Mouse (Mus musculus): ENCODE data around the gene Sept12. TPM values are rescaled to one million over a fixed set of nuclear protein-coding genes. Genes with fewer than 3 reads are reported as not detected.

Sept12 gene
- polyA plus RNA-seq, 1 experiment from 2014 or later, result not detected

GRCm38 (mm10) chr16:5008076-5008475 is 10.4 kb upstream of the Sept12 start:
- Histone ChIP-seq H3K4me1 (peaks cover 13% of the 10 kb centered on the region), H3K4me3 (no peak overlapping the region), H3K4me2 (no peak overlapping the region), H3K27ac (no peak overlapping the region), H3K36me3 (replicated peaks) (no peaks in the 10 kb centered on the region), H3K9ac (no peak overlapping the region), H3K27me3 (replicated peaks) (no peaks in the 10 kb centered on the region), H3K9me3 (no peaks in the 10 kb centered on the region)
- no peak for ATAC-seq (replicated peaks)
- WGBS, result 85% methylated on average over 12 of the region's 12 CpGs

- 48% methylated on average over 6 of the region's 6 CpGs for WGBS
- H3K4me3 ChIP-seq, result no peak overlapping the region
- no peak overlapping the region for H3K27ac ChIP-seq
- no peak for ATAC-seq (replicated peaks)
- H3K27me3 ChIP-seq (replicated peaks), result no peaks in the 10 kb centered on the region
- no peaks in the 10 kb centered on the region for H3K36me3 ChIP-seq (replicated peaks)
- no peaks in the 10 kb centered on the region for H3K9me3 ChIP-seq
- no peak overlapping the region for H3K4me2 ChIP-seq
- H3K9ac ChIP-seq, result no peak overlapping the region
- H3K4me1 ChIP-seq, result peaks cover 9% of the 10 kb centered on the region
Observed at GRCm38 (mm10) chr16:5007492-5007891, 9.8 kb upstream of the Sept12 start.

- 58% methylated on average over 5 of the region's 5 CpGs for WGBS
- peaks cover 5% of the 10 kb centered on the region for H3K4me1 ChIP-seq
- H3K27ac ChIP-seq, result no peak within 1 kb of the TSS
- no peak within 1 kb of the TSS for H3K9ac ChIP-seq
- H3K4me2 ChIP-seq, result no peak within 1 kb of the TSS
- H3K4me3 ChIP-seq, result no peak within 1 kb of the TSS
- H3K36me3 ChIP-seq (replicated peaks), result no peaks in the 10 kb centered on the region
- no peak for ATAC-seq (replicated peaks)
- H3K9me3 ChIP-seq, result no peaks in the 10 kb centered on the region
- H3K27me3 ChIP-seq (replicated peaks), result no peaks in the 10 kb centered on the region
Observed at GRCm38 (mm10) chr16:5007067-5007466, 9.4 kb upstream of the Sept12 start, which contains the start of gene Smim22. Gene Smim22, plus strand, starts transcription at chr16:5007288.

GRCm38 (mm10) chr16:5000611-5001010 is 3.0 kb upstream of the Sept12 start:
- Histone ChIP-seq H3K27me3 (replicated peaks) (no peaks in the 10 kb centered on the region), H3K9ac (no peak overlapping the region), H3K27ac (no peak overlapping the region), H3K4me3 (no peak overlapping the region), H3K4me2 (no peak overlapping the region), H3K9me3 (no peaks in the 10 kb centered on the region), H3K36me3 (replicated peaks) (no peaks in the 10 kb centered on the region), H3K4me1 (no peaks in the 10 kb centered on the region)
- ATAC-seq (replicated peaks), result no peak
- 64% methylated on average over 3 of the region's 3 CpGs for WGBS

GRCm38 (mm10) chr16:4998984-4999383 is 1.3 kb upstream of the Sept12 start:
- H3K36me3 ChIP-seq (replicated peaks), result no peaks in the 10 kb centered on the region
- WGBS, result 79% methylated on average over 1 of the region's 1 CpGs

GRCm38 (mm10) chr16:4993276-4993675 is 4.4 kb downstream of the Sept12 start:
- Histone ChIP-seq H3K4me2 (no peak overlapping the region), H3K9ac (no peak overlapping the region), H3K4me3 (no peak overlapping the region), H3K4me1 (no peaks in the 10 kb centered on the region), H3K27ac (no peak overlapping the region), H3K27me3 (replicated peaks) (no peaks in the 10 kb centered on the region), H3K9me3 (no peaks in the 10 kb centered on the region), H3K36me3 (replicated peaks) (no peaks in the 10 kb centered on the region)
- no peak for ATAC-seq (replicated peaks)
- WGBS, result 86% methylated on average over 4 of the region's 4 CpGs

More at GRCm38 (mm10) chr16:4998984-4999383, 1.3 kb upstream of the Sept12 start:
- no peak for ATAC-seq (replicated peaks)
- Histone ChIP-seq H3K27me3 (replicated peaks) (no peaks in the 10 kb centered on the region), H3K4me3 (no peak overlapping the region), H3K4me2 (no peak overlapping the region), H3K4me1 (no peaks in the 10 kb centered on the region), H3K27ac (no peak overlapping the region), H3K9ac (no peak overlapping the region), H3K9me3 (no peaks in the 10 kb centered on the region)

GRCm38 (mm10) chr16:4984717-4985116 is 12.9 kb downstream of the Sept12 start:
- Histone ChIP-seq H3K4me2 (no peak overlapping the region), H3K4me1 (no peaks in the 10 kb centered on the region), H3K9me3 (no peaks in the 10 kb centered on the region), H3K4me3 (no peak overlapping the region), H3K27me3 (replicated peaks) (no peaks in the 10 kb centered on the region), H3K27ac (no peak overlapping the region), H3K9ac (no peak overlapping the region), H3K36me3 (replicated peaks) (no peaks in the 10 kb centered on the region)
- ATAC-seq (replicated peaks), result no peak
- 92% methylated on average over 12 of the region's 12 CpGs for WGBS

- H3K9me3 ChIP-seq, result no peaks in the 10 kb centered on the region
- no peak overlapping the region for H3K4me2 ChIP-seq
- H3K36me3 ChIP-seq (replicated peaks), result no peaks in the 10 kb centered on the region
- H3K27me3 ChIP-seq (replicated peaks), result no peaks in the 10 kb centered on the region
- ATAC-seq (replicated peaks), result no peak
- 76% methylated on average over 4 of the region's 4 CpGs for WGBS
- no peak overlapping the region for H3K27ac ChIP-seq
- no peak overlapping the region for H3K9ac ChIP-seq
- no peak overlapping the region for H3K4me3 ChIP-seq
- H3K4me1 ChIP-seq, result no peaks in the 10 kb centered on the region
Observed at GRCm38 (mm10) chr16:4979755-4980380, 17.8 kb downstream of the Sept12 start.

- Histone ChIP-seq H3K4me2 (no peak overlapping the region), H3K4me3 (no peak overlapping the region), H3K27me3 (replicated peaks) (no peaks in the 10 kb centered on the region), H3K36me3 (replicated peaks) (no peaks in the 10 kb centered on the region), H3K9me3 (no peaks in the 10 kb centered on the region), H3K9ac (no peak overlapping the region), H3K27ac (no peak overlapping the region), H3K4me1 (no peaks in the 10 kb centered on the region)
- ATAC-seq (replicated peaks), result no peak
- 72% methylated on average over 5 of the region's 5 CpGs for WGBS
Observed at GRCm38 (mm10) chr16:4978275-4979051, 19.2 kb downstream of the Sept12 start.

GRCm38 (mm10) chr16:4976180-4976579 is 21.5 kb downstream of the Sept12 start:
- H3K4me3 ChIP-seq, result no peak overlapping the region
- H3K4me1 ChIP-seq, result no peaks in the 10 kb centered on the region
- H3K9ac ChIP-seq, result no peak overlapping the region
- H3K27me3 ChIP-seq (replicated peaks), result no peaks in the 10 kb centered on the region
- H3K9me3 ChIP-seq, result no peaks in the 10 kb centered on the region
- WGBS, result 68% methylated on average over 2 of the region's 2 CpGs
- 0 out of 2 replicates have a peak, but pooled peaks cover 3% of the 10 kb centered on the region for H3K36me3 ChIP-seq (replicated peaks)
- no peak for ATAC-seq (replicated peaks)
- H3K27ac ChIP-seq, result no peak overlapping the region
- H3K4me2 ChIP-seq, result no peak overlapping the region

- Histone ChIP-seq H3K4me2 (no peak overlapping the region), H3K36me3 (replicated peaks) (0 out of 2 replicates have a peak, but pooled peaks cover 3% of the 10 kb centered on the region), H3K27me3 (replicated peaks) (no peaks in the 10 kb centered on the region), H3K27ac (no peak overlapping the region), H3K4me3 (no peak overlapping the region), H3K4me1 (no peaks in the 10 kb centered on the region), H3K9me3 (no peaks in the 10 kb centered on the region), H3K9ac (no peak overlapping the region)
- ATAC-seq (replicated peaks), result no peak
- 77% methylated on average over 5 of the region's 5 CpGs for WGBS
Observed at GRCm38 (mm10) chr16:4974521-4974920, 23.1 kb downstream of the Sept12 start.

GRCm38 (mm10) chr16:4971626-4972025 is 26.0 kb downstream of the Sept12 start:
- Histone ChIP-seq H3K4me2 (no peak overlapping the region), H3K36me3 (replicated peaks) (0 out of 2 replicates have a peak, but pooled peaks cover 3% of the 10 kb centered on the region), H3K27me3 (replicated peaks) (no peaks in the 10 kb centered on the region), H3K4me3 (no peak overlapping the region), H3K4me1 (no peaks in the 10 kb centered on the region), H3K9me3 (no peaks in the 10 kb centered on the region), H3K27ac (no peak overlapping the region), H3K9ac (no peak overlapping the region)
- no peak for ATAC-seq (replicated peaks)
- WGBS, result 88% methylated on average over 4 of the region's 4 CpGs

All from midbrain, embryonic 15.5 days (tissue).